Mouse (Mus musculus) liver, embryonic 12.5 days (tissue): ENCODE measurements at regions not wholly inside any gene's neighbourhood (a gene's known extent, or its start where the extent isn't known, plus 50 kb on each side); places are given as distances from the start of the nearest gene placed in this dataset.

Source experiments
- ATAC-seq: fragments of 200-750 bp; cut with Nextera tagmentation; 2 replicates; pipeline ENCODE4 v1.8.0; 2017; ENCODE audit warnings: moderate number of reproducible peaks, mild to moderate bottlenecking, moderate library complexity
- H3K27ac ChIP-seq: fragments of 300-500 bp; sonication (generic); 2 replicates; pipeline ENCODE4 v1.5.1; 2016; ENCODE audit warnings: mild to moderate bottlenecking
- H3K27me3 ChIP-seq: fragments of 300-500 bp; sonication (generic); replicated peaks from 2 replicates; pipeline ENCODE4 v1.6.1; 2016; ENCODE audit warnings: mild to moderate bottlenecking, moderate library complexity
- H3K36me3 ChIP-seq: fragments of 300-500 bp; sonication (generic); 2 replicates; pipeline ENCODE4 v1.6.1; 2016; ENCODE audit warnings: mild to moderate bottlenecking, moderate library complexity
- H3K4me1 ChIP-seq: fragments of 300-500 bp; sonication (generic); 2 replicates; pipeline ENCODE4 v1.6.1; 2016
- H3K4me2 ChIP-seq: fragments of 300-500 bp; sonication (generic); 2 replicates; pipeline ENCODE4 v1.6.1; 2016; ENCODE audit warnings: mild to moderate bottlenecking, moderate library complexity
- H3K4me3 ChIP-seq: fragments of 300-500 bp; sonication (generic); 2 replicates; pipeline ENCODE4 v1.5.1; 2016; ENCODE audit warnings: mild to moderate bottlenecking, moderate library complexity
- H3K9ac ChIP-seq: fragments of 300-500 bp; sonication (generic); 2 replicates; pipeline ENCODE4 v1.6.1; 2016; ENCODE audit warnings: mild to moderate bottlenecking, moderate library complexity
- H3K9me3 ChIP-seq: fragments of 300-500 bp; sonication (generic); replicated peaks from 2 replicates; pipeline ENCODE4 v1.6.1; 2016; ENCODE audit warnings: mild to moderate bottlenecking, moderate library complexity
- WGBS: fragments of 180-500 bp; shearing (Covaris S2); methylation state at CpG from one replicate; pipeline ENCODE4 v1.1.7; 2016; ENCODE audit not compliant: insufficient replicate concordance; 5-methylcytosine and 5-hydroxymethylcytosine counted together

DNA sequence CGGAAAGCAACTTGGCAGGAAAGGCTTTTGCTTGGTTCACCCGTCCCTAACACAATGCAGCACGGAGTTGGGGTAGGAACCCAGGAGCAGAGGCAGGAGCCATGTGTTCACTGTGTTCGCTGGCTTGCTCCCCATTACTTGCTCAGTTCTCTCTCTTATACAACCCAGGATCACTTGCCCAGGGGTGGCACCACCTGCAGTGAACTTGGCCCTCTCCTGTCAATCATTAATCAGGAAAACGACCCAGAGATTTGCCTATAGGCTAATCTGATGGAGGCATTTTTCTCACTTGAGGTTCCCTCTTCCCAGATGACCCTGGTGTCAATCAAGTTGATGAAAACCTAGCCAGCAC lies 202.5 kb downstream of the Pten start:
- 51% methylated on average over 5 of the region's 5 CpGs for WGBS
- Histone ChIP-seq H3K4me1 (peaks cover 39% of the 10 kb centered on the region), H3K4me3 (no peak overlapping the region), H3K4me2 (peak overlapping the region; percentile 42), H3K9ac (no peak overlapping the region), H3K9me3 (no peaks in the 10 kb centered on the region), H3K27me3 (0 out of 2 replicates have a peak, but pooled peaks cover 3% of the 10 kb centered on the region), H3K36me3 (no peaks in the 10 kb centered on the region), H3K27ac (no peak overlapping the region)
- ATAC-seq, result peak; percentile 52

- H3K9ac ChIP-seq, result no peak overlapping the region
- 38% methylated on average over 9 of the region's 9 CpGs for WGBS
- no peak overlapping the region for H3K4me3 ChIP-seq
- peak; percentile 44 for ATAC-seq
- no peaks in the 10 kb centered on the region for H3K9me3 ChIP-seq
- H3K27me3 ChIP-seq, result 0 out of 2 replicates have a peak, but pooled peaks cover 3% of the 10 kb centered on the region
- H3K27ac ChIP-seq, result no peak overlapping the region
- peaks cover 39% of the 10 kb centered on the region for H3K4me1 ChIP-seq
- H3K36me3 ChIP-seq, result no peaks in the 10 kb centered on the region
- H3K4me2 ChIP-seq, result peak overlapping the region; percentile 42
Observed at GRCm38 (mm10) chr19:32960196-32960947, 203.1 kb downstream of the Pten start.

GRCm38 (mm10) chr19:32961525-32961924 lies 204.2 kb downstream of the Pten start:
- no peak overlapping the region for H3K4me3 ChIP-seq
- no peak overlapping the region for H3K4me2 ChIP-seq
- no peaks in the 10 kb centered on the region for H3K9me3 ChIP-seq
- H3K27me3 ChIP-seq, result no peaks in the 10 kb centered on the region
- H3K4me1 ChIP-seq, result peaks cover 30% of the 10 kb centered on the region
- peak; percentile 46; the same call in 1 of the 2 replicates for ATAC-seq
- no peak overlapping the region for H3K9ac ChIP-seq
- no peak overlapping the region for H3K27ac ChIP-seq
- WGBS, result 14% methylated on average over 5 of the region's 5 CpGs
- no peaks in the 10 kb centered on the region for H3K36me3 ChIP-seq

GRCm38 (mm10) chr19:32963983-32964382 lies 206.7 kb downstream of the Pten start:
- peaks cover 21% of the 10 kb centered on the region for H3K4me1 ChIP-seq
- no peak for ATAC-seq

DNA sequence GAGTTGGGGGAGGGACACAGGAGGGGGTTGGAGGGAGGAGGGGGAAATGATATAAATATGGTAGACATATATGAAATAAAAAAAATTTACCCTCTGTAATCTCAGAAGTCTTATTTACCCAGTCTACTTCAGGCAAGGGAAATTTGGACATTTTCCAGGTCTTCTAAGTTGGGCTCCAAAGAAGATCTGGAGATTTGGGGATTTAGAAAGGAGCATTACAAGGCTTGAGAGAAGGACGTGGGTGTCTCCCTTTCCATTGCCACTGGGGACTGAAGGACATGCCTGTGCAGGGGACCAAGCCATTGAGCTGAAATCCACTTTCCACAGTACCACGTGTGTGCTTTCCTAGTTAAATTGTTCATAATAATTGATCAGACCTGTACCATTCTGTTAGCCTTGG lies 208.2 kb downstream of the Pten start:
- Histone ChIP-seq H3K36me3 (no peaks in the 10 kb centered on the region), H3K4me3 (no peak overlapping the region), H3K9me3 (no peaks in the 10 kb centered on the region), H3K9ac (no peak overlapping the region), H3K27ac (no peak overlapping the region), H3K4me2 (no peak overlapping the region), H3K4me1 (peaks cover 15% of the 10 kb centered on the region), H3K27me3 (no peaks in the 10 kb centered on the region)
- WGBS, result 49% methylated on average over 2 of the region's 2 CpGs
- no peak for ATAC-seq

More at GRCm38 (mm10) chr19:32963983-32964382, 206.7 kb downstream of the Pten start:
- Histone ChIP-seq H3K9ac (no peak overlapping the region), H3K9me3 (no peaks in the 10 kb centered on the region), H3K27ac (no peak overlapping the region), H3K4me3 (no peak overlapping the region), H3K4me2 (no peak overlapping the region), H3K27me3 (no peaks in the 10 kb centered on the region), H3K36me3 (no peaks in the 10 kb centered on the region)
- WGBS, result 30% methylated on average over 1 of the region's 1 CpGs

- no peak overlapping the region for H3K4me3 ChIP-seq
- no peak overlapping the region for H3K9ac ChIP-seq
- no peaks in the 10 kb centered on the region for H3K9me3 ChIP-seq
- H3K36me3 ChIP-seq, result no peaks in the 10 kb centered on the region
- no peaks in the 10 kb centered on the region for H3K4me1 ChIP-seq
- no peak overlapping the region for H3K4me2 ChIP-seq
- no peak overlapping the region for H3K27ac ChIP-seq
- WGBS, result 65% methylated on average over 7 of the region's 7 CpGs
- ATAC-seq, result no peak
- H3K27me3 ChIP-seq, result no peaks in the 10 kb centered on the region
Observed at GRCm38 (mm10) chr19:32969213-32969776, 212.0 kb downstream of the Pten start.

GRCm38 (mm10) chr19:32972116-32972515 lies 214.8 kb downstream of the Pten start:
- no peak overlapping the region for H3K4me2 ChIP-seq
- no peak for ATAC-seq
- WGBS, result 46% methylated on average over 6 of the region's 6 CpGs

GRCm38 (mm10) chr19:32973130-32973529 lies 215.8 kb downstream of the Pten start:
- no peak for ATAC-seq
- Histone ChIP-seq H3K27ac (no peak overlapping the region), H3K36me3 (no peaks in the 10 kb centered on the region), H3K9ac (no peak overlapping the region), H3K4me2 (no peak overlapping the region), H3K27me3 (no peaks in the 10 kb centered on the region), H3K4me3 (no peak overlapping the region), H3K9me3 (no peaks in the 10 kb centered on the region), H3K4me1 (no peaks in the 10 kb centered on the region)
- 55% methylated on average over 3 of the region's 3 CpGs for whole genome bisulfite sequencing

More at GRCm38 (mm10) chr19:32972116-32972515, 214.8 kb downstream of the Pten start:
- Histone ChIP-seq H3K9ac (no peak overlapping the region), H3K36me3 (no peaks in the 10 kb centered on the region), H3K4me3 (no peak overlapping the region), H3K27me3 (no peaks in the 10 kb centered on the region), H3K27ac (no peak overlapping the region), H3K9me3 (no peaks in the 10 kb centered on the region), H3K4me1 (no peaks in the 10 kb centered on the region)

DNA sequence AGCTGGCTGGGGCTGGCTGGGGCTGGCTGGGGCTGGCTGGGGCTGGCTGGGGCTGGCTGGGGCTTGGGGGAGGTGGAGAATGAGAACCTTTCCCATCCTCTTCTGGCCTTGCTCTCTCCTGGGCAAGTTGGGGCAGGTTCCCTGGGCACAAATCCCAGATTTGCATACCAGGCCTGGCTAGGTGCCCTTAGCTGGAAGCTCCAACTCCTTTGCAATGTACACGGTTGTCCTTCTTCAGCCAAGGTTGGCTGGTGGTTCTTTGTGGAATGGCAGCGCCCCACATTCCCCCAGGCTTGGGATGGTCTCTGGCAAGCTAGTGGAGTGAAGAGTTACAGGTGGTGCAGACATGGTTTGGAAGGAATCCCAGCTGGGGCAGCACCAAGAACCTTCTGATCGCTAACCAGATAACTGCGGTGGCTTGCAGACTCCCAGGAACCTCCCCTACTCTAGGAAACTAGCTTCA lies 217.5 kb downstream of the Pten start:
- no peaks in the 10 kb centered on the region for H3K27me3 ChIP-seq
- 72% methylated on average over 4 of the region's 4 CpGs for WGBS
- H3K4me2 ChIP-seq, result no peak overlapping the region
- H3K4me3 ChIP-seq, result no peak overlapping the region
- H3K4me1 ChIP-seq, result no peaks in the 10 kb centered on the region
- H3K9ac ChIP-seq, result no peak overlapping the region
- no peaks in the 10 kb centered on the region for H3K36me3 ChIP-seq
- no peaks in the 10 kb centered on the region for H3K9me3 ChIP-seq
- no peak for ATAC-seq
- H3K27ac ChIP-seq, result no peak overlapping the region

DNA sequence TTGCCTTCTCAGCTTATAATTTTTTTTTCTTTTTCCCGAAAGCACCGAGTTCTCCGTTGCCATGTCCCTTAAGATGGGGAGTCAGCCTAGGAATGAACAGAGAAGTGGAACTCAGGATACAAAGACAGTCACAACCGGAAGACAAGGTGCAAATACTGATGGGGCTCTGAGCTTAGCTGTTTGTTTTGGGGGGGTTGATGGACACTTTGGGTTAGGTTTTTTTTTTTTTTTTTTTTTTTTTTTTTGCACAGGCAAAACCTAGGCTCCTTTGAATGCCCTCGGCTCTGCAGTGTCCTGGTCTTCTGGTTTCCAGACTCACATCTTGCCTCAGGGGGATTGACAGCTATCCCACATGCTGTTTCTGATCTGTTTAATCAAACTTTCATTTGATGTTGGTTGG lies 218.0 kb downstream of the Pten start:
- no peak overlapping the region for H3K4me3 ChIP-seq
- H3K27ac ChIP-seq, result no peak overlapping the region
- no peak overlapping the region for H3K9ac ChIP-seq
- H3K36me3 ChIP-seq, result no peaks in the 10 kb centered on the region
- H3K4me2 ChIP-seq, result no peak overlapping the region
- WGBS, result 75% methylated on average over 5 of the region's 5 CpGs
- no peaks in the 10 kb centered on the region for H3K9me3 ChIP-seq
- no peaks in the 10 kb centered on the region for H3K27me3 ChIP-seq
- no peak for ATAC-seq
- no peaks in the 10 kb centered on the region for H3K4me1 ChIP-seq

- Histone ChIP-seq H3K4me3 (no peak overlapping the region), H3K4me1 (no peaks in the 10 kb centered on the region), H3K27me3 (no peaks in the 10 kb centered on the region), H3K4me2 (no peak overlapping the region), H3K27ac (no peak overlapping the region), H3K36me3 (no peaks in the 10 kb centered on the region), H3K9ac (no peak overlapping the region), H3K9me3 (no peaks in the 10 kb centered on the region)
- no peak for ATAC-seq
- 77% methylated on average over 7 of the region's 7 CpGs for WGBS
Observed at GRCm38 (mm10) chr19:32976507-32976906, 219.2 kb downstream of the Pten start.

DNA sequence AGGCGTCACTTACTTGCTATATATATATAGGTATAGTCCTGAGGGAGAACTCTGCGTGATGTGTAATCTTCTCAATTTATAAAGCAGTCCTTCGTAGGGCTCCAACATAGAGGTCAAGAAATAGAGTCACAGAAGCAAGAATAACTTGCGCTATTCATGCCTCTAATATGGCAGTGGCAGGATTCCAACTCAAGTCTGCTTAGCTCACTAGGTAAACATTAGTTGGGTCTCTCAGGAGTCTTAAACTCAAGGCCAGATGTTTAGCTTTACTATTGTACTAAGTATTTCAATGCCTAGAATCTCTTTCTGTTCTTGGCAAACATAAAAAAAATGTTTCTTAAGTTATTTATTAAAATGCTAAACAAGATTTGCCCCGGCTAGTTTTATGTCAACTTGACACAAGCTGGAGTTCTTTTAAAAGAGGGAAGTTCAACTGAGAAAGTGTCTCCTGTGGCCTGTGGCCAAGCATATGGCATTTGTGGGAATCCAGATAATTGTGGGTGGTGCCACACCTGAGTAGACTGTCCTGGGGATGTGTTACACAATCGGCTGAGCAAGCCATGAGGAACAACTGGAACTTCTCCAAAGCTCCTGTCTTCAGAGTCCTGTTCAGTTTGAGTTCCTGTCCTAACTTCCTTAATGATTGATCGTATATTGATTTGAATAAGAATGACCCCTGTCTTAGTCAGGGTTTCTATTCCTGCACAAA lies 220.9 kb downstream of the Pten start:
- Histone ChIP-seq H3K4me2 (no peak overlapping the region), H3K9me3 (no peaks in the 10 kb centered on the region), H3K4me1 (no peaks in the 10 kb centered on the region), H3K4me3 (no peak overlapping the region), H3K27me3 (no peaks in the 10 kb centered on the region), H3K9ac (no peak overlapping the region), H3K27ac (no peak overlapping the region), H3K36me3 (no peaks in the 10 kb centered on the region)
- 63% methylated on average over 7 of the region's 7 CpGs for WGBS
- no peak for ATAC-seq
